Mouse (Mus musculus) stomach, postnatal 0 days (tissue): ENCODE measurements at regions not wholly inside any gene's neighbourhood (a gene's known extent, or its start where the extent isn't known, plus 50 kb on each side); places are given as distances from the start of the nearest gene placed in this dataset.

Experiments
- CTCF ChIP-seq: IDR thresholded peaks from 2 replicates; pipeline ENCODE4 v1.5.1; 2016; ENCODE audit warnings: antibody characterized with exemption, low read depth, mild to moderate bottlenecking, moderate library complexity
- EP300 ChIP-seq: optimal IDR thresholded peaks from 2 replicates; pipeline ENCODE3; 2016; ENCODE audit warnings: antibody characterized with exemption

DNA sequence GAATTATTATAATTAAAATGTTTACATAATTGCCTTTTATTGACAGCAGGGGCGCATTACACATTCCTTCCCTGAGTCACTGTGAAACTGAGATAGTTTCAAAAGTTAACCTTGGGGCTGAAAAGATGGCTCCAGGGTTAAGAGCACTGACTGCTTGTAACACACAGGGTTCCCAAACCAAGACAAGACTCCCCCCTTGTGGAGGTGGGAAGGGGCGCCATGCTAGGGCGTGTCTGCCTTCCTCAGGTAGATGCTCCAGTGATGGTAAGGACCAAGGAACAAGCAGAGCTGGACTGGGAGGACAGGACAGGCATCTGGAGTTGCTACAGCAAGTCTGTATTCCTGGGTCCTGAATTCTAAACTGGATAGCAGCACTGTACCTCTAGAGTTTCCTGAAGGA, 351.9 kb downstream of the Tbc1d22a start:
- TF ChIP-seq CTCF (peak; percentile 37), EP300 (no peak)
